Mouse (Mus musculus) lung, adult 2 months (tissue): Measurements from ENCODE around the gene Hspb9.

Experiments
- CTCF ChIP-seq: fragments of 200-500 bp; IDR thresholded peaks from 2 replicates; pipeline ENCODE4 v1.5.1; 2011; ENCODE audit warnings: mild to moderate bottlenecking, low read length, control low read depth; ENCODE audit not compliant: insufficient read depth
- POLR2A ChIP-seq: fragments of 200-500 bp; IDR thresholded peaks from 2 replicates; pipeline ENCODE4 v1.6.1; 2011; ENCODE audit warnings: low read depth, mild to moderate bottlenecking, control low read depth, low read length, borderline replicate concordance; ENCODE audit errors: extremely low read depth

- no peak for TF ChIP-seq CTCF
- no peak for TF ChIP-seq POLR2A
Measured at GRCm38 (mm10) chr11:100700710-100701109, 12.9 kb upstream of the Hspb9 start.
